Mouse (Mus musculus) ES-E14 (cell line): Measurements from ENCODE around the gene Supt5. TPM values are rescaled to one million over a fixed set of nuclear protein-coding genes. Genes with fewer than 3 reads are reported as not detected.
A peak's percentile ranks its signal among the peaks of the same experiment; 100 is the strongest.

Experiments
- DNase-seq: peaks from one replicate; pipeline ENCODE4 v3.0.0-alpha.2; 2013; ENCODE audit warnings: low read depth, low spot score
- H3K27ac ChIP-seq: 2 replicates; pipeline ENCODE4 v1.5.1; 2012; ENCODE audit warnings: low read depth, mild to moderate bottlenecking, low read length, moderate library complexity, mixed read lengths; ENCODE audit not compliant: poor library complexity, insufficient read depth, severe bottlenecking
- H3K36me3 ChIP-seq: 2 replicates; pipeline ENCODE4 v1.6.1; 2012; ENCODE audit warnings: mild to moderate bottlenecking, low read length, moderate library complexity, mixed read lengths; ENCODE audit not compliant: control insufficient read depth, poor library complexity, insufficient read depth, severe bottlenecking
- H3K4me1 ChIP-seq, 2 experiments: fragments of 150-350 bp in 1 of 2; sonication (generic) in 1 of 2; 2 replicates each; pipeline ENCODE4 v1.6.1; 2012; ENCODE audit warnings: low read length in 2 of 2, mild to moderate bottlenecking in 1 of 2, mixed read lengths in 1 of 2; ENCODE audit not compliant: control insufficient read depth in 2 of 2, insufficient read depth in 2 of 2, poor library complexity in 1 of 2
- H3K4me3 ChIP-seq, 2 experiments: fragments of 150-350 bp in 1 of 2; sonication (generic) in 1 of 2; 2 replicates each; pipeline ENCODE4 v1.5.1; 2012; ENCODE audit warnings: low read length in 2 of 2, low read depth in 1 of 2, mild to moderate bottlenecking in 1 of 2, mixed read lengths in 1 of 2; ENCODE audit not compliant: insufficient read depth in 1 of 2, poor library complexity in 1 of 2, severe bottlenecking in 1 of 2
- H3K9ac ChIP-seq: 2 replicates; pipeline ENCODE4 v1.6.1; 2012; ENCODE audit warnings: low read depth, mild to moderate bottlenecking, low read length, mixed read lengths; ENCODE audit not compliant: poor library complexity, insufficient read depth, severe bottlenecking
- H3K9me3 ChIP-seq: fragments of 150-350 bp; sonication (generic); 2 replicates; pipeline ENCODE4 v1.6.1; 2012; ENCODE audit warnings: low read depth, mild to moderate bottlenecking, low read length; ENCODE audit not compliant: control insufficient read depth, insufficient read depth
- CHD2 ChIP-seq: IDR thresholded peaks from 2 replicates; pipeline ENCODE4 v1.6.1; 2014; ENCODE audit warnings: mild to moderate bottlenecking, low read depth, low read length, inconsistent platforms
- HCFC1 ChIP-seq: IDR thresholded peaks from 2 replicates; pipeline ENCODE4 v1.6.1; 2012; ENCODE audit warnings: low read length, inconsistent platforms, borderline replicate concordance; ENCODE audit not compliant: insufficient read depth
- MAFK ChIP-seq: IDR thresholded peaks from 2 replicates; pipeline ENCODE4 v1.6.1; 2014; ENCODE audit warnings: mild to moderate bottlenecking, low read depth, low read length, inconsistent platforms; ENCODE audit not compliant: insufficient read depth
- ZC3H11A ChIP-seq: IDR thresholded peaks from 2 replicates; pipeline ENCODE4 v1.6.1; 2012; ENCODE audit warnings: low read depth, mild to moderate bottlenecking, inconsistent platforms, low read length, borderline replicate concordance
- ZNF384 ChIP-seq: IDR thresholded peaks from 2 replicates; pipeline ENCODE4 v1.6.1; 2012; ENCODE audit warnings: low read depth, low read length, inconsistent platforms
- in situ Hi-C, 2 experiments: fragments of 600-800 bp; cut with MboI; formaldehyde crosslinking; loops; one replicate each; pipeline ENCODE4 v1.15.1; 2025; ENCODE audit warnings: low sequenced_read_pairs in 2 of 2, inconsistent platforms in 1 of 2; ENCODE audit not compliant: unreplicated experiment in 2 of 2
- total RNA-seq: library from RNA; depleted of rRNA; stranded (reverse); fragments of 300-350 nt; gene quantifications from 2 replicates; pipeline ENCODE4 v1.2.3, GENCODE M21; 2012

Gene Supt5
- total RNA-seq, 1 experiment, result 83.7 TPM

- Histone ChIP-seq H3K4me1 (peaks cover 0 to 9% of the 10 kb centered on the region in 2 experiments; a peak in 2 of 4 replicates), H3K36me3 (peaks cover 15% of the 10 kb centered on the region; the same call in 1 of the 2 replicates), H3K4me3 (peak overlapping the region; percentile 83 to 87), H3K9ac (peak overlapping the region; percentile 91), H3K9me3 (no peaks in the 10 kb centered on the region), H3K27ac (0 out of 2 replicates have a peak overlapping the region, but pooled peaks have one; percentile 21)
- in situ Hi-C loops, result no loop called here
- TF ChIP-seq MAFK (no peak), HCFC1 (no peak)
- DNase-seq, result no peak
Observed at GRCm38 (mm10) chr7:28371514-28371989, 33.0 kb upstream of the Supt5 start.

GRCm38 (mm10) chr7:28370977-28371513 lies 32.5 kb upstream of the Supt5 start:
- TF ChIP-seq MAFK (no peak), HCFC1 (no peak), CHD2 (no peak)
- Histone ChIP-seq H3K4me1 (peaks cover 0 to 9% of the 10 kb centered on the region in 2 experiments; a peak in 2 of 4 replicates), H3K9ac (peak overlapping the region; percentile 91), H3K4me3 (peak overlapping the region; percentile 83 to 87), H3K9me3 (no peaks in the 10 kb centered on the region), H3K36me3 (peaks cover 15% of the 10 kb centered on the region; the same call in 1 of the 2 replicates), H3K27ac (no peak overlapping the region)
- DNase-seq, result no peak
- in situ Hi-C loops, result no loop called here

GRCm38 (mm10) chr7:28370051-28370450 lies 31.5 kb upstream of the Supt5 start:
- Histone ChIP-seq H3K9ac (no peak overlapping the region), H3K4me3 (no peak overlapping the region), H3K9me3 (no peaks in the 10 kb centered on the region), H3K4me1 (peaks cover 0 to 9% of the 10 kb centered on the region in 2 experiments; a peak in 2 of 4 replicates), H3K27ac (no peak overlapping the region), H3K36me3 (peaks cover 15% of the 10 kb centered on the region; the same call in 1 of the 2 replicates)
- in situ Hi-C loops, result no loop called here
- TF ChIP-seq ZNF384 (no peak), CHD2 (no peak), HCFC1 (no peak), ZC3H11A (no peak), MAFK (no peak)
- no peak for DNase-seq

GRCm38 (mm10) chr7:28368276-28368920 lies 29.9 kb upstream of the Supt5 start:
- Histone ChIP-seq H3K4me3 (no peak overlapping the region), H3K27ac (no peak overlapping the region), H3K9me3 (no peaks in the 10 kb centered on the region), H3K9ac (no peak overlapping the region), H3K36me3 (peaks cover 15% of the 10 kb centered on the region; the same call in 1 of the 2 replicates), H3K4me1 (peaks cover 0 to 3% of the 10 kb centered on the region in 2 experiments; a peak in 2 of 4 replicates)
- in situ Hi-C loops, result no loop called here
- DNase-seq, result no peak
- TF ChIP-seq ZNF384, result no peak
- TF ChIP-seq ZC3H11A, result no peak
- TF ChIP-seq HCFC1, result no peak
- no peak for TF ChIP-seq CHD2
- TF ChIP-seq MAFK, result no peak
